Mouse (Mus musculus) A20 (cell line): ENCODE data around the gene Stag1.

ENCODE experiments used
- DNase-seq: peaks from one replicate; pipeline ENCODE4 v3.0.0-alpha.2; 2011; ENCODE audit warnings: low read depth, low spot score

The Stag1 gene

DNA sequence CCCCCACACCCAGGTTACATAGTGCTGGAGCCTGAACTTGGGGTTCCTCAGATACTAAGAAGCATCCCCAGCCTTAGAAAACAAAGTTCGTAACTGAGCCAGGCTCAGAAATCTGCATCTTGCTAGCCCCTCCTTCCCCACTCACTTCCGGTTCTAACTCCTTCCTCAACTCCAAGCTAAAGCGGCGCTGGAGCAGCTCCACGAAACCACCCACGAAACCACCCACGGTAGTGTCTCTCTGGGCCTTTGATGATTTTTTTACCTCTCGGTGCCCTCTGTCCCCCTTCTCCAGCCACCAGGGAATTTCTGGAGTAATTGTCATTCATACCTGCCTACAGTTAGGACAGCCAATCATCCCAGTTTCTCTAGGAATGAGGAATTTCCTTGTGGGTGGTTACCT is at the start of gene Stag1:
Gene Stag1, plus strand, starts transcription at position 253 of the 400 bp plus-strand sequence.
- DNase-seq = no peak

DNA sequence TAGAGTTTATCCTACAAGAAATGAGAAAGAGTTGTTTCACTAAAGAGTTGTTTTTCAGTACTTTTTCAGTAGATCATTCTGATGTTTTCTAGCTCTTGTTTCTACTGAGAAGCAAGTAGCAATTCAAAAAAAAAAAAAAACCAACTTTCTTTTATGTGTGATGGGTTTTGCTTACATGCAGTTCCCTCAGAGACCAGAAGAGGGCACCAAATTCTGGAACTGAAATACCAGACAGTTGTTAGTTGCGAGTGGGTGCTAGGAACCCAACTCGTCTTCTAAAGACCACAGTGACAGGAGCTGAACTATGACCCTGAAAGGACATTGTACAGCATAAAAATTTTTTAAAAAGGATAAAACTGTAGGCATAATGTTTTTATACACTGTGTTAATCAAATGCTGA is 49.3 kb upstream of the Stag1 start:
- peak; percentile 57 for DNase-seq

DNA sequence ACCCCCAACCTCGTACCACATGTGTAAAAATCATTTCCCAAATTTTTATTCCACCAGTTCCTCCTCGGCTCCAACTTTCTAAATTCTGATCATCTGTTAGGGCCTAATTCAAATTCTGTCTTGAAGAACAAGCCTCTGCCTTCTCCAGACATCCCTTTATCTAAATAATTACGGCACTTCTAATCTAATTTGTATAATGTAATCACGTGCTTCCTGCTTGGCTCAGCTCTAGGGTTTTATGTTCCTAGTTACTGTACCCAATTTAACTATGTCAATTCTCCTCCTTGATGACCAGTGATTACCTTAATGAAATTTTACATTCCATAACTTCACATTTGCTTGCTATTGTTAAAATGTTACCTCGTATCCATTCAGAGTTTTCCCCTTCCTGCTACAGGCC is 41.9 kb upstream of the Stag1 start:
- DNase-seq = no peak

DNA sequence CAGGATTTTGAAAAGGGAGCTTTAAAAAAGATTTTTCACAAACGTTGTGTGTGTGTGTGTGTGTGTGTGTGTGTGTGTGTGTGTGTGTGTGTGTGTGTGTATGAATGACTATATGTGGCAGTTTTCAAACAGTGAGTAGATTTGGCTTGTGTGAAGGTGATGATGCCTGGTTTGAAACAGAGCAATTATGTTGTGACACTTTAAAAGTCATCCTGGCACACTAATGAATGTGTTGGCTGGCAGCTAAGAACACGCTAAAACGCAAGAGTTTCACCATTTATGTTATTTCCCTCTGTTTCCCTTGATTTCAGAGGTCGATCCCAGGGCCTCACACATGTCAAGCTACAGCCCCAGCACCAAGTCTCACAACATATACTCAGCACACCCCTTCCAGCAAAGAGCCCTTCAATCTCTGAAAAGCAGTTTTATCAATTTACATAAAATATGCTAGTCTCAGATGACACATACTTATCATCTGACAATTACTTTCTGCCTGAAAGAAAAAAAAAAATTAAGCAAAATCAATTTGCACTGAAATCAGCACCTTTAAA is 39.5 kb upstream of the Stag1 start:
- DNase-seq = no peak

DNA sequence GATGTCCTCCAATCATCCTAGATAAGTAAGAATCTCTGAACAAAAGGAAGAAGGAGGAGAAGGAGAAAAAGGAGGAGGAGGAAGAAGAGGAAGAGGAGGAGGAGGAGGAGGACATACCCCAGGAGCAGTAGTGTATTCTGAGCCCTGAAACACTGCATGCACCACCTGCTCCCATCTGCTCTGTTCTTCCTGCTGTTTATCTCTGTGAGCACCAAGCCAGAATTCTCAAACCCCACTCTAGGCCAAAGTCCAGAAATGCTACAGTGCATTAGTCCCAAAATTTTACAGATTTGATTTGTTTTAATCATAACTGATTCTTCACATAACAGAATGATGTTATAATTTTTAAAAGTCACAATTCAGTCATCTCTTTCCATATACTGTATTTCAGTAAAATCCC is 38.6 kb upstream of the Stag1 start:
- no peak for DNase-seq

DNA sequence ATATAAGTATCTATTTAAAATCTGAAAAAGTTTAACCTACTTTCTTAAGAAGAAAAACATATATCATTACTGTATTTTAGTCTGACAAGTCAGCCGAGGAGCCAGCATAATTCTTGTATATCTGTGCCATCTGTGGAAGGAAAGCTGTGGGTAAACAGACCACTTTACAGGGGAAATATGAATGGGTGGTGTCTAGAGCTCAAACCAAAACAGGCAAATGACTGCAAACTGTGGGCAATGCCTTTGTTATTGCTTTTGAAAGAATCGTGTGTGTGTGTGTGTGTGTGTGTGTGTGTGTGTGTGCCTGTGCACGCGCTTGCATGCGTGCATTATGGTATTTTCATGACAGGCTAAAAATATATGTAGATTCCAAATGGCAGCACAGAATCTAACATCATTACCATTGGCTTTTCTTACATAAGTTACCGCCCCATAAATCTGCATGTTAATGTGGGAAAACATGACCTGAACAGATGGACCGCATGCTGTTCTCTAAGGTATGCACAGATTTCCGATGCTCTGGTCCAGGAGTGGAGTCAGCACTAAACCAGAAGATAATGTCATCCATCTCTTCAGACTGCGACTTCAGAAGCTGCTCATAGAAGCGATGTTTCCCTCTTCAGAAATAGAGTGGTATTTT is 37.2 kb upstream of the Stag1 start:
- no peak for DNase-seq

DNA sequence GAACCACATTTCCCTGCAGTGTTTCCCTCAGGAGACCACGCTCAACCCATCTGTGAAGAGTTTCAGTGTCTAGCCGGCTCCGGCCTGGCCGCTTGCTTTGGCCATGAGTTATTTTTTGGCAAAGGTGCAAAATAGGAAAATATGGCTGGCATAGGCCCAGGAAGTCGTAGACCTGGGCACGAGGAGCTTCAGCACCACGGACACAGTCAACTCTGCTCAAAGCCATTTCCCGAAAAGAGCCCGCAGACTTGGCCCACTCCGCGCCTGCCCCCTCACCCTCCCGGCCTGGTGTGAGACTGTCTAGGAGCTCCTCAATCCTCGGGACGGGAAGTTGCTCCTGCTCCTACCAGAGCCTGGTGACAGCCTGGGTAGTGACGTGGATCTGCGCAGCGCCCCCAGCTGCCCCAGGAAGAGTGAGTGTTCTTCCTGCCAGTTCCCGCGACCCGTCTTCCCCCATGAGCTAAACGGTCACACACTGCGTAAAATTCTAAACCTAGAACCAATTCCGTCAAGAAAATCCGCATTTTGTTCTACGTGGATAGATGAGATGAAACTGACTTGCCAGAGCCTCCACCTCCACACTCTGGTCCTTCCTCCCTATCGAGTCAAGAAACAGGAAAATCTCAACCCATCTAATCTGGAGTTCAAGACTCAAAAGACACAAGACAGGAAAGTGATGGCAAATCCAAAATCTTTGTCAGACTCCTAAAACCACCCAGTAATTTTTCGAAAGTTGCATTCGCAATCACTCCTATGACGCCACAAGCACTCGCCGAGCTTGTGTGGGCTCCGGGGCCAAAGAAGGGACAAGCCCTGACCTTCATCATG is 27.6 kb upstream of the Stag1 start:
- no peak for DNase-seq

DNA sequence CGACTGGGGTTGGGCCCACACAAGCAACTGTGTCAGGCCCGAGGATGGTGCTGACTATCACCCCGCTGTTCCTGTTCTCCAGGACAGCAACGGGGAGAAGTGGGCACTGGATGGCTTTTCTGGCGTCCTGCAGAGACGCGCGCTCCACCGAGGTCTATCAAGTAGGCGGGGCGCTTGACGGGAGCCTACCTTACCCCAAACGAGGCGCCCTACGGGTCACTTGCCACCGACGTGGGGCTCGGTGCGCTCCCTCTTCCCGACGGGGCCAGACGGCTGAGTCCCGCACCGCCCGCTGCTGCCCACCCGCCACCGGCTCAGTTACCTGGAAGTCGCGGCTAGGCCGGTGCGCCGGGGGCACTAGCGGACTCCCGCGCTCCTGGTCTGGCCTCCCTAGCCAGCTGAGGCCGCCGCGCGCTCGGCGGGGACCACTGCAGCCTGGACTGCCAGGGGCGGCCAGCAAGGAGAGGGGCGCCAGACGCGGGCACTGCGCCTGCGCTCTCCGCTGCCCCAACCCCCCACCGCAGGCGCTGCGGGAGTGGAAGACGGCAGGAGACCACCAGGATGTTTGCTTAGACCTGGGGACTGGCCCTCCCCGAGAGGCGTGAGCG is 26.9 kb upstream of the Stag1 start, which contains the start of gene Slc35g2:
Gene Slc35g2, minus strand, starts transcription at position 465 of the 608 bp plus-strand sequence.
- no peak for DNase-seq

DNA sequence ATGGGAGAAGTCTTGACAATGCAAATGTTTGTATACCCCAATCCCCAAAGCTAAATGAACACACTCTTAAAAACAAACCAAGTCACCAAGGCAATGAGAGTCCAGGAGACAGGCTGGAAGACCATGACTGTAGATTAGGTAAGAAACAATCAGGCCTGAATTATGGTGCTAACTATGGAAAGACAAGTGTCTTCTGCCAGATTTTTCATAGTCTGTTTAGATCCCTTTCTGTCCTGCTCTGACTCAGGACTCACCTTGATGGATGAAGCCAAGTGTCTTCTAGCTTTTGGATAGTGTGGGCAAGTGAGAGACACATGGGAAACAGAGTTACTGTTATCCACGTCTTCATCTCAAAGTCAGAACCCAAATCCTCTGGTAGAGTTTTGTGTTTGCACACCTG is 26.1 kb upstream of the Stag1 start:
- no peak for DNase-seq

DNA sequence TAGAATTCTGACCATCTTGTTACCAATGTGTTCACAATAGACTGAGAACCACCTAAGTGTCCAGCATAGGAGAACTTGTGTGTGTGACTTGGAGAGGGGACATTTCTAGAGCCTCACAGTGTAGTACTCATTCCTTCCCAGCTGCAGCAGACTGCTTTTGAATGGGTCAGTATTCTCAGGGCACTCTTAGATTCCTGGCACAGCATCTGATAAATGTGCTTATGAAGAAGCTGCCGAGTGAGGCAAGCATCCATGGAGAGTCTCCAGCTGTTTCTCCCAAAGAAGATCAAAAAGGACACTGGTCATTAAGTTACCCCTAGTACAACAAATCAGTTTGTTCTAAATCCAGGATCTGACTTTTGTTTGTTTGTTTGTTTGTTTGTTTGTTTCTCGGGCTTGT is 24.3 kb upstream of the Stag1 start:
- DNase-seq = no peak

DNA sequence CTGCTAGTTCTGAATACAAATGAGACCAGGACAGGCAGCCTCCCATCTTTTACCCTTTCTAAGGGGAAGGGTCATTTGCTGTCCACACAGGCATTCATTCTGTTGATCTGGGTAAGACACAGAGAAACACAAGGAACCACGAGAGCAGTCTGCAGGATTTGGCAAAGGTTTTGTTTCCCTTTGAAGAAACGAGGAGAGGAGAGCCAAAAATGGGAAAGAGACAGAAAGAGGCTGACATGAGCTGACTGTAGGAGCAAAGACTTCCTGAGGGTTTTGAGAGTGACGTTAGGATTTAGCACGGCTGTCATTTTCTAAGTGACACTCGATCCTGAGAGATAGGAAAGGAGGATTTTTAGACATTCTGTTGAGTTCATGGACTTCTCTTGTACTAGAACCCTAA is 23.7 kb upstream of the Stag1 start:
- no peak for DNase-seq

DNA sequence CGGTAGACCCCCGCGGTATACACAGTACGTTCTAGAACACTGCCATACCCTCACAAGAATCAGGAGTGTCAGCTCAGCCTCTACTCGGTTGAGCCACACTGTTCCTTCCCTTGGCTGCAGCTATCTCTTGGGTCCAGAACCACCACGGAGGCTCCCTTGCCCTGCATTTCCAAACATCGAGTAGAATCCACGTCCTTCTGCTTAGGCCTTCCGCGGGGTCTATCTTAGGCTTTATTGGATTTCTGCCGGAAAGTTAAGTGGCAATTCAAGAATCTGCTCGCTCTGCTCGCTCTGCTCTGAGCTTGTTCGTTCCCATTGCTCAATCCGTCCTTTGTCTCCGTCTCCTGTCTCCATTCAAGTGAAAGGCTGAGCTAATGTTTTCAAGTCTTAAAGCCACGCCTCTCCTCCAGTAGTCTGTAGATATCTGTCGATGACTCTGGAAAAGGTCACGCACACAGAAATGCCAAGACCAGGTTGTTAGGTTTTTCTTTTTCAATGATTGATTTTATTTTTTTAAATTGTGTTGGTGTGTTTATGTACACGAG is 17.3 kb upstream of the Stag1 start:
- DNase-seq = no peak

DNA sequence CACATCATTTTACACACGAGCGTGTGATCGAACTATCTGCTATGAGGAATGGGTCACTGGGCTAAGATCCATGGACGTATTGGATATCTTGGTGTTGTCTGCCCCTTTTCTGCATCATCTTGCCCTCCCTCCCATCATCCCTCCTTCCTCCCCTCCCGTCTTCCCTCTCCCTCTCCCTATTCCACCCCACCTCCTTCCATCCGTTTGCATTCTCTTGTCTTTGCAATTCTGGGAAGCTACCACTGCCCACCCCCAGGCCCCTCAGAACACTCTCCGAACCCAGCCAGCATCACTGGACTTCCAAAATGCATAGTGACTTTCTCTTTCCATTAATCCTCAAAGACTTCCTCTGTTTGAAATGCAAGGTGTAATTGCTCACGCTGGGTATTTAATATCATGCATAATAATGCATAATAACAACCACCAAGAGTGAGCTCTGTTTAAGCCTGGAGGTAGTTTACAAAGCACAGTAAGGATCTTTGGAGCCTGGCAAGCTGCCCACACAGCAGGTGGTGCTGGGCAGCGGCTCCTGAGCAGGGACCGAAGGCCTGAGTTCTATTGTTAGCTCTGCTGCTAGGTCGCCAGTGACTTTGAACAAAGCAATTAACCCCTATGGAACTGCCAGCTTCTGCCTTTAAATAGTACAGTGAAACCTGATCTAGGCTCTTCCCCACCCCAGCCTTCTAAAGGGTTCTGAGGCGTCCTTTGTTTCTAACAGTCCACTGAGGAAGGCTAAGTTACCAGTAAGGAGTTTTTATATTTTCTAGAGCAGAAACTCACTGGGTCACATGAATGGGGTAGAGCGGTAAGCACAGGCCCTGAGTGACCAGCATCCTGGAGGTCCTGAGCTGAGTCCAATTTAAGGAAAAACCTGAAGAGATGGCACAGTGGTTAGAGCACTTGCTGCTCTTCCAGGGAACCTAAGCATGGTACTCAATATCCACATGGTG is 15.8 kb upstream of the Stag1 start:
- no peak for DNase-seq

DNA sequence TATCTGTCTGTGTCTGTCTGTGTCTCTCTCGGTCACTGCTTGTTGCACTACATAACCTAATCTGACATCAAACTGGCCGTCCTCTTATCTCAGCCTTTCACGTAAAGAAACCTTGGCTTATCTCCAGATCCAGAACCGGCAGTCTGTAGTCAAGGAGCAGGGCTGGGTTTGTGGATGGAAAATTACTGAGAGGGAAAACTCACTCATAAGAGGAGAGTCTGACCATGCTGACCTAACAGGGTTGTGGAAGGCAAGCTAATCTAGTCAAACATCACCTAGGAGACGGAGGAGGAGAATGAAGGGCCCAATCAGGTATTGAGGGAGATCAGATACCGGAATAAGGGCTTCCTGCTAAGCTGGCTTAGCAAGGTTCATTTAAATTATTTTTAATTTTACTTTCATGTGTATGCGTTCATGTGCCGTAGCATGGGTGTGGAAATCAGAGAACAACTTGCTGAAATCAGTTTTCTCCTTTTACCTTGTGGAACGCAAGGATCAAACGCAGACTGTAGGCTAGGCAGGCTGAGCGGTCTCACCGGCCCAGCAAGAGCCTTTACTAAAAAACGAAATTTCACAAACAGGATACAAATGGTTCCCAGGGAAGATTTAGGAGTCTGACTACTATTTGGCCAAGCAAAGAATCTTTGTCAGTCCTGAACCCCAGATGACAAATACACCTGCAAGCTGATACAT is 14.6 kb upstream of the Stag1 start:
- no peak for DNase-seq

DNA sequence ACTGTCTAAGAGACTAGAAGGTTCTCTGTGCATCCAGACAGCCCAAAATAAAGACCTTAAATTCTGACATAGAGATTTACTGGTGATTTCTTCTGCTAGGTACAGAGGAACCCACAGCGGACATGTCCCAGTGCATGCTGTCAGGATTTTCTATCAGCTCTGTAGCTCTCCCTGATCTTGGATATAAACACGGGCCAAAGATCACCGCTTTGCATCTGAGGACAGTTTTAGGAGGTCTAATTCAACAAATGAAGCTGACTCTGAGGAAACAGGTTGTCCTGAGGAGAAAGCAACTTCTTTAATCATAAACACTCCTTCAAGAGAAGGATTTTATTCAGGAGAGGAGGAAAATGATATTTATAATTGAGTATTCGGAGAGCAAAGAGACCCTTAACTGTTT is 13.6 kb upstream of the Stag1 start:
- DNase-seq = no peak

DNA sequence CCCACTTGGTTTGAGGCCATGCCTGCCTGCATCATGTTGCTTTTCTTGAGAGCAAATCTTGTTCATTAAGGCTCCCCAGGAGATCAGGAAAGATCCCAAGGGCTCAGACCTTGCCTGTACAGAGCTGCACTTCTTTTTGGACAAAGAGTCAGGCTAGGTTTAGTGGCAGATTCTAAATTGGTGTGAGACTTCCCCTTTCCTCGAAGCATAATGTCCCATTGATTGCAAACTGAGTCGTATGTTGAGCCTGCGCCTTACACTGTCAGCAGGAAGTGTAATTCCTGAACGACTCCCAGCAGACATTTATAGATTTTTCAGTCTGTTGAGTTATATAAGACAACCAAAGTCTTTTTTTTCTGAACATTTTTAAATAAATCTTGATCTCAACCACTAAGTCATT is 7.1 kb upstream of the Stag1 start:
- DNase-seq = no peak

DNA sequence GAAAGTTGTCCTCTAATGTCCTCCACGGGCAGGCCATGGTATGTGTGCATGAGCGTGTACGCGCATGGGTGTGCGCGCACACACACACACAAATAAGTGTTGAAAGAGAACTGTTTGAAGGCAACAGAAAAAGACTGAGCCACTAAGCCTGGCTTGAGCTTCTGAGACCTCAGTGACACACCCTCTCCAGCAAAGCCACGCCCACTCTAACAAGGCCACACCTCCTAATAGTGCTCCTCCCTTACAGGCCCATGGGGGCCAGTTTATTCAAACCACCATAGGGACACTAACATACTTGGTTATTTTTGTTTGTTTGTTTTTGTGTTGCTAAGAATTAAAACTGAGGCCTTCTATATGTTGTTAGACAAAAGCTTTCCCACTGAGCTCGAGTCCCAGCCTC is 1.3 kb upstream of the Stag1 start:
- peak; percentile 15 for DNase-seq

DNA sequence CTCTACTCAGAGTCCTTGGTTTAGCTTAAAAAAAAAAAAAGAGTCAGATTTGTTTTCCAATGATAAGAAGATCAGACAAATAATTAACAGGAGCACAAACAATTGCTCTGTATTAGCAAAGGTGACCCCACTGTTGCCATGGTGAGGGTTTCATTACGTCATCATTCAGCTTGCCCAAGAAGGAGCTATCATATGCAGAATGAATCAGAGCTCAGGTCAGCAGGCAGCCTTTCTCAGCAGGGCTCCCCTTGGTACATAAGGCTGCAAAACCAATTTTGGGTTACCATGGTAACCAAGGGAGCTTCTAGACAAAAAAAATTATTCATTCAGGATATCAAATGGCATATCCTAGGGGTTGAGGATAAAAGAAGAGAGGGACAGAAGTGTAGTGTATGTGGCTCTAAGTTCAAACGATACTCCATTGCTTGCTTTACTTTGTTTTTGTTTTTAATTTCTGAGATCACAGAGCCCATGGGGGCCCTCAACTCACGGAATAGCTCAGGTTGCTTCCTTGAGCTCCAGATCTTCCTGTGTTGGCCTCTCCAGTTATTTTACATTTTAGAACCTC is 2.2 kb downstream of the Stag1 start:
- DNase-seq = no peak

DNA sequence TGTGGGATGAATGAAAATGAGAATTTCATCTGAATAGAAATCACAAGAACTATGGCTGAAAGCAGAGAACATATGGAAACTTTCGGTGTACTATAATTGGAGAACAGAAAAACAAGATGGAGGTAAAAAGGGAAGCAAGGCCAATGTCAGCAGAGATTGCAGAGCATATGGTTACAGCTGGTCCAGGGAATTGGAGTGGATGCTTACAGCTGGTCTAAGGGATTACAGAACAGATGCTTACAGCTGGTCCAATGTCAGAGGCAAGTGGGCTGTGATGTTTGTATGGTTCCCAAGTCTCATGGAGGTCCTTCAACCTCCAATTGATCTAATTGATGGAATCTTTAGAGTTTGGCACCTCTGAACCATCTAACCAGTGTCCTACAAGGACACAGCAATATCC is 4.5 kb downstream of the Stag1 start:
- DNase-seq = no peak

DNA sequence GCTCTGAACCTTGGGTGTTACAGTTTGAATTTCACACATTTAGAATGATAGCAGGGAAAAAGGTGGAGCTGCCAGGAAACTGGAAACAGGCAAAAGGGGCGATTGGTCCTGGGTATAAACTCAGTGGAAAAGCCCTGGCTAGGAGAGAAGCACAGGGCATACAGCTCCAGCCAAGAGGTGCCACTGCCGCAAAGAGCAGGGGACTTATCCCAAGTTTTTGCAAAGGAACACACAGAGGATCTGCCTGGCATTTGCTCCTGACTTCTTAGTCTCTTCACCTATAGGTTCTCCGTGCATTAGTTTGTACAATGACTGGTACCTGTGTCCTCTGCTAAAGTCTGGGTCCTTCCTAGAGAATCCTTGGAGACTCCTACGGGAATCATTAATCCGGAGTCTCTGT is 5.6 kb downstream of the Stag1 start:
- DNase-seq = no peak
